Mouse (Mus musculus) lung, embryonic 14.5 days (tissue): ENCODE results near the gene Cd53. TPM values are rescaled to one million over a fixed set of nuclear protein-coding genes. Genes with fewer than 3 reads are reported as not detected.

Experiments
- ATAC-seq: fragments of 200-750 bp; cut with Nextera tagmentation; 2 replicates; pipeline ENCODE4 v1.8.0; 2017; ENCODE audit warnings: mild to moderate bottlenecking, moderate TSS enrichment, moderate library complexity; ENCODE audit not compliant: insufficient read depth
- DNase-seq: peaks from one replicate; pipeline ENCODE4 v3.0.0-alpha.2; 2015
- H3K27ac ChIP-seq: fragments of 300-500 bp; sonication (generic); 2 replicates; pipeline ENCODE4 v1.5.1; 2014; ENCODE audit warnings: low read depth, mild to moderate bottlenecking, moderate library complexity
- H3K27me3 ChIP-seq: fragments of 300-500 bp; sonication (generic); 2 replicates; pipeline ENCODE4 v1.6.1; 2014; ENCODE audit warnings: low read length, control low read depth; ENCODE audit not compliant: insufficient read depth
- H3K36me3 ChIP-seq: fragments of 300-500 bp; sonication (generic); 2 replicates; pipeline ENCODE4 v1.6.1; 2014; ENCODE audit warnings: control low read depth; ENCODE audit not compliant: insufficient read depth
- H3K4me1 ChIP-seq: fragments of 300-500 bp; sonication (generic); 2 replicates; pipeline ENCODE4 v1.6.1; 2014; ENCODE audit warnings: antibody characterized with exemption, control low read depth; ENCODE audit not compliant: insufficient read depth
- H3K4me2 ChIP-seq: fragments of 300-500 bp; sonication (generic); 2 replicates; pipeline ENCODE4 v1.6.1; 2014; ENCODE audit warnings: mild to moderate bottlenecking
- H3K4me3 ChIP-seq: fragments of 300-500 bp; sonication (generic); 2 replicates; pipeline ENCODE4 v1.5.1; 2014; ENCODE audit warnings: low read depth, low read length
- H3K9ac ChIP-seq: fragments of 300-500 bp; sonication (generic); 2 replicates; pipeline ENCODE4 v1.6.1; 2014
- H3K9me3 ChIP-seq: fragments of 300-500 bp; sonication (generic); 2 replicates; pipeline ENCODE4 v1.6.1; 2016; ENCODE audit warnings: low read depth, low read length, control low read depth
- CTCF ChIP-seq: IDR thresholded peaks from 2 replicates; pipeline ENCODE4 v1.5.1; 2016; ENCODE audit warnings: antibody characterized with exemption, low read depth
- WGBS: fragments of 180-500 bp; shearing (Covaris S2); extraction: QIAGEN DNeasy Blood & Tissue Kit; methylation state at CpG from one replicate; pipeline ENCODE4 v1.1.7; 2014; 5-methylcytosine and 5-hydroxymethylcytosine counted together
- polyA plus RNA-seq: library from polyadenylated mRNA; unstranded; fragments of >200 nt; fragmentation: Nextera tagmentation; extraction: Ambion mirVana; gene quantifications from 2 replicates; pipeline ENCODE4 v1.2.1, GENCODE M21; 2014

Gene Cd53
- polyA plus RNA-seq, 1 experiment from 2014 or later: 7.0 TPM

GRCm38 (mm10) chr3:106787972-106788371 lies 2.0 kb downstream of the Cd53 start:
- Histone ChIP-seq H3K27me3 (no peaks in the 10 kb centered on the region), H3K4me2 (no peak overlapping the region), H3K9ac (no peak overlapping the region), H3K4me1 (no peaks in the 10 kb centered on the region), H3K36me3 (no peaks in the 10 kb centered on the region), H3K4me3 (no peak overlapping the region), H3K9me3 (no peaks in the 10 kb centered on the region), H3K27ac (no peak overlapping the region)
- no peak for TF ChIP-seq CTCF
- ATAC-seq (no peak), DNase-seq (no peak)

- Histone ChIP-seq H3K9ac (no peak overlapping the region), H3K4me3 (no peak overlapping the region), H3K27ac (no peak overlapping the region), H3K9me3 (no peaks in the 10 kb centered on the region), H3K27me3 (no peaks in the 10 kb centered on the region), H3K4me1 (no peaks in the 10 kb centered on the region), H3K36me3 (no peaks in the 10 kb centered on the region), H3K4me2 (no peak overlapping the region)
- DNase-seq (no peak), ATAC-seq (no peak)
- WGBS: 74% methylated on average over 3 of the region's 3 CpGs
- TF ChIP-seq CTCF: no peak
These were observed 4.8 kb downstream of the Cd53 start for GRCm38 (mm10) chr3:106785130-106785529.

- H3K4me1 ChIP-seq: no peaks in the 10 kb centered on the region
- H3K27ac ChIP-seq: no peak overlapping the region
- no peaks in the 10 kb centered on the region for H3K27me3 ChIP-seq
- no peaks in the 10 kb centered on the region for H3K36me3 ChIP-seq
- no peak overlapping the region for H3K4me2 ChIP-seq
- H3K9me3 ChIP-seq: no peaks in the 10 kb centered on the region; the same call in 1 of the 2 replicates
- 66% methylated on average over 1 of the region's 1 CpGs for WGBS
- TF ChIP-seq CTCF: no peak
- DNase-seq: no peak
- H3K9ac ChIP-seq: no peak overlapping the region
- no peak for ATAC-seq
- no peak overlapping the region for H3K4me3 ChIP-seq
These were observed 18.1 kb downstream of the Cd53 start for GRCm38 (mm10) chr3:106771834-106772233.

- WGBS: 40% methylated on average over 1 of the region's 1 CpGs
- no peaks in the 10 kb centered on the region for H3K36me3 ChIP-seq
- no peak for TF ChIP-seq CTCF
- no peak overlapping the region for H3K27ac ChIP-seq
- no peaks in the 10 kb centered on the region for H3K9me3 ChIP-seq
- H3K4me1 ChIP-seq: no peaks in the 10 kb centered on the region
- H3K4me3 ChIP-seq: no peak overlapping the region
- H3K9ac ChIP-seq: no peak overlapping the region
- ATAC-seq (no peak), DNase-seq (no peak)
- no peaks in the 10 kb centered on the region for H3K27me3 ChIP-seq
- no peak overlapping the region for H3K4me2 ChIP-seq
These were observed 34.1 kb downstream of the Cd53 start for GRCm38 (mm10) chr3:106755898-106756297.

- WGBS: 1% methylated on average over 33 of the region's 33 CpGs
- TF ChIP-seq CTCF: peak; percentile 27; the same call in 1 of the 2 replicates
- H3K27ac ChIP-seq: peak overlapping the region; percentile 97
These were observed 67.7 kb downstream of the Cd53 start for GRCm38 (mm10) chr3:106722028-106722945.

GRCm38 (mm10) chr3:106721397-106722027 lies 68.4 kb downstream of the Cd53 start:
- 1% methylated on average over 31 of the region's 31 CpGs for WGBS
- peak; percentile 98 for DNase-seq
- Histone ChIP-seq H3K9me3 (no peaks in the 10 kb centered on the region), H3K9ac (peak overlapping the region; percentile 41), H3K36me3 (no peaks in the 10 kb centered on the region), H3K4me1 (no peaks in the 10 kb centered on the region), H3K4me2 (peak overlapping the region; percentile 68), H3K27ac (peak overlapping the region; percentile 97), H3K27me3 (no peaks in the 10 kb centered on the region), H3K4me3 (peak overlapping the region; percentile 50)
- no peak for TF ChIP-seq CTCF
- peak; percentile 99 for ATAC-seq

More at GRCm38 (mm10) chr3:106722028-106722945, 67.7 kb downstream of the Cd53 start:
- Histone ChIP-seq H3K4me3 (peak overlapping the region; percentile 50), H3K9me3 (no peaks in the 10 kb centered on the region), H3K4me1 (no peaks in the 10 kb centered on the region), H3K4me2 (peak overlapping the region; percentile 68), H3K36me3 (no peaks in the 10 kb centered on the region), H3K9ac (peak overlapping the region; percentile 41), H3K27me3 (no peaks in the 10 kb centered on the region)
- ATAC-seq (peak; percentile 94), DNase-seq (peak; percentile 90)

Other genes starting within 250 kb of the Cd53 start
- 63.3 and 63.9 TPM in 2 replicates for gene Dram2, start 242.4 kb downstream of the Cd53 start, polyA plus RNA-seq
- 59.6 and 62.0 TPM in 2 replicates for gene Cept1, start 242.3 kb downstream of the Cd53 start, polyA plus RNA-seq
- 15.8 and 17.6 TPM in 2 replicates for gene Lrif1, start 105.2 kb downstream of the Cd53 start, polyA plus RNA-seq
- gene Olfr266, start 36.1 kb upstream of the Cd53 start, polyA plus RNA-seq: not detected in 2 replicates
- 2.9 and 4.5 TPM in 2 replicates for gene Kcna3, start 246.0 kb upstream of the Cd53 start, polyA plus RNA-seq